Mouse (Mus musculus): ENCODE results near the gene Arntl. TPM values are rescaled to one million over a fixed set of nuclear protein-coding genes. Genes with fewer than 3 reads are reported as not detected.

Arntl gene
- polyA plus RNA-seq, 1 experiment, result 12.6 TPM

DNA sequence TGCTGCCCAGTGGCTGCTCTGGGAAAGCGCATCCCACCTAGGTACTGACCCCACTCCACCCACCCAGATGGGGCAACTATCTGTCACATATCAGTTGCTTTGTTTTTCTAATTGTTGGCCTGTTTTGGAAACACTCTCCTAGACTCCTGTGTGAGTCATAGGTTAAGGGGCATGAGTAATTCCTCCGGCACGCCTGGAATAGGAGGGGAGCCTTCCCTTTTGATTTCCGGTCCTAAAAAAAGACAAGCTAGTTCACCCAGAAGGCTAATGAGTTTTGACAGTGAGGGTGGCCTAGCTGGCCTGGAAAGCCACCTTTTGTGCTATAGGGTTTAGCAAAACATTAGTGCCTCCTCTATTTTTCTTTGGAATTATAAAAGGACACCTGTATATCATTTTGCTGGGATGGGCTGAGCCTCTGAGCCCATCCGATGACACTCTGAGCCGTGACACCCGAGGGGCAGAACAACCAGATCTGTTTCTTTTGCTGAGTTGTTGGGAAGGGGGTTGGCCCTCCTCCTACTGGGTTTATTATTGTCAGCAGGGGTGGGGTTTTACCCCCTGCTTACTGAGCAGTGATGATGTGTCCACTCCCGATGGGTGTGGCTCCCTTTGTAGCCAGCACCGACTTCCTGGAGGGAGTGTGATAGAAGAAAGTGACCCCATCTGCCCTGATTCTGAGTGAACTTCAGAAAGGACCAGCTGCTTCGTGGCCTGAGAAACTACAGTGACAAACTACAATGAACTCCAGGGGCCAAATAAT is 21.0 kb upstream of the Arntl start:
- peak overlapping the region; percentile 97 for H3K27ac ChIP-seq (ENCODE audit: insufficient read depth, low read depth, low read length)
- H3K4me1 ChIP-seq (ENCODE audit: control insufficient read depth, insufficient read depth, low read length), result peaks cover 61% of the 10 kb centered on the region
- TF ChIP-seq POLR2A (IDR thresholded peaks at IDR 0.05; ENCODE audit: borderline replicate concordance, low read depth, low read length) (no peak), CTCF (IDR thresholded peaks at IDR 0.05; ENCODE audit: low read depth, low read length) (no peak)
- H3K4me3 ChIP-seq (ENCODE audit: insufficient read depth, low read length), result no peak overlapping the region; the same call in 1 of the 2 replicates

DNA sequence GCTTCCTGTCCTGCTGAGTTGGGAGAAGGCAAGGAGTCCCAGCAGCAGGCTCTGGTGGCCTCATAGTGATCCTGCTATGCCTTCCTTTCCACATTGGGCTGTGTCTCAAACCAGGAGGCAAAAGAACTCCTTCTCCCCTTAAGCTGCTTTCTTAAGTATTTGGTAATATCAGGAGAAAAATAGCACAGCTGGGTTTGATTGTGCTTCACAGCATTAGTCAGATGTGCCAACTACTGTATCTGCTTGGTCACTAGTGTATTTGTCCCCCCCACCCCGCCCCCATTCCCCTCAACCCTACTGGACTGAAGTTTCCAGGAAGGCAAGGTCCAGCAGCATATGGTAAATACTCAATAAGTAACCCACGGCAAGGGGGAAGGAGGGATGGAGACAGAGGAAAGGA is 19.2 kb upstream of the Arntl start:
- no peak for TF ChIP-seq POLR2A (IDR thresholded peaks at IDR 0.05; ENCODE audit: borderline replicate concordance, low read depth, low read length)
- peaks cover 60% of the 10 kb centered on the region for H3K4me1 ChIP-seq (ENCODE audit: control insufficient read depth, insufficient read depth, low read length)
- H3K4me3 ChIP-seq (ENCODE audit: insufficient read depth, low read length), result no peak overlapping the region
- H3K27ac ChIP-seq (ENCODE audit: insufficient read depth, low read depth, low read length), result peak overlapping the region; percentile 42

DNA sequence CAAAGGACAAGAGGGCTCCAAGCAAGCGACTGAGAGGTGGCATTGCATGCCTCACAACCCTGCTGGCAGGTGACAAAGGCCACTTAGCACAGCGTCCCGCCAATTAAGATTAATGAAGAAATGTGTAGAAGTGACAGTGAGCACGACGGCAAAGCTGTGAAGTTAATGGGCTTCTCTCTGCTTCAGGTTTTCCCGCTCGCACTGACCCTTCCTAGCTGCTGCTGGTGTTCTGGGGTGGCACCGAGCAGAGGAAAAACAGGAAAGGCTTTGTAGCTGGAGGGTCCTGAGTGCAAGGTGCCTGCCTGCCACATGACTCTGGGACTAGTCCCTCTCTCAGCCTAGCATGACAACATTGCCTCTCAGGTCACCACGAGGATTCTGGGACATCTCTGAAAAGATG is 18.7 kb upstream of the Arntl start:
- no peak overlapping the region for H3K4me3 ChIP-seq (ENCODE audit: insufficient read depth, low read length)
- TF ChIP-seq POLR2A (IDR thresholded peaks at IDR 0.05; ENCODE audit: borderline replicate concordance, low read depth, low read length), result no peak
- TF ChIP-seq CTCF (IDR thresholded peaks at IDR 0.05; ENCODE audit: low read depth, low read length), result no peak
- H3K4me1 ChIP-seq (ENCODE audit: control insufficient read depth, insufficient read depth, low read length), result peaks cover 59% of the 10 kb centered on the region
- H3K27ac ChIP-seq (ENCODE audit: insufficient read depth, low read depth, low read length), result no peak overlapping the region

DNA sequence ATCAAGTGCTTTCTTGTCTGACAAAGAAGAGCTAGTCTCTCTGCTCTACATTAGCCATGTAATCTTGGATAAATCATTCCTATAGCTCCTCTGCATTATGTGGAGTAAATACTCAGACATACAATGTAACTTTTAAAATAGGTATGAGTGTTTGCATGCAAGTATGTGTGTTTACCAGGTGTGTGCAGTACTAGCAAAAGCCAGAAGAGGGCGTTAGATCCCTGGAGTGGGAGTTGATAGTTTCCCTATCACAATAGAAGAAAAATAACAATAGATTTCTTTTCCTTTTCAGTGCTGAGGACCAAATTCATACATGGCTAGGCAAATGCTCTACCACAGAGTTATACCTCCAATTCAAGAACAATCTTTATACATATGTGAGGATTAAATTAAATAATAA is 15.5 kb upstream of the Arntl start:
- peaks cover 55% of the 10 kb centered on the region for H3K4me1 ChIP-seq (ENCODE audit: control insufficient read depth, insufficient read depth, low read length)
- H3K4me3 ChIP-seq (ENCODE audit: insufficient read depth, low read length), result no peak overlapping the region
- no peak overlapping the region for H3K27ac ChIP-seq (ENCODE audit: insufficient read depth, low read depth, low read length)
- no peak for TF ChIP-seq CTCF (IDR thresholded peaks at IDR 0.05; ENCODE audit: low read depth, low read length)

DNA sequence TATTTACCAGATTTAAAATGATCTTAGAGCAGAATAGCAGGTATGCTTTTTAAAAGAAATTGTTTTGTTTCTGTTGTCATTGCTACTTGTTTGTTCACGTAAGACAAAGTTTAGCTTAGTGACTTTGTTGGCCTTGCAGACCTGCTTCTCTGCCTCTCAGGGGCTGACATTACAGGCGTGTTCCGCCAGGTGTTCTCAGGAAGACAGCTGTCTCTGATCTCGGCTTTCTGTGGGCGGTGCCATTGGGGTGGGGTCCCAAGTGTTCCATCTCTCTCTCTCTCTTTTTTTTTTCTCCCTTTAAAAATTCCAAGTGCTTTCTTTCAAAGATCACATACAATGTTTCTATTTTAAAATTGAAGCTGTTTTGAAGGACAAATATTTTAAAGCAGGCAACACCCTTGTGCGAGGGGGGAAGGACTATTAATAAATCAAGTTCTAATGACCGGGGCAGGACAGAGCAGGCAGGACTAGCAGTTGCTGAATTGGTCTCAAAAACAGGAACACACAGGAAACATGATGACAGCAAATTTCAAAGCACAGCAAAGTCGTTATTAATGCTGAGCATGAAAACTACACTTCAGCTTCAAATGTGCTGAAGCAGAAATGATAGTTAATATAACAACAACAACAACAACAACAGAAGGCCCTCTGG is 14.4 kb upstream of the Arntl start:
- no peak overlapping the region; the same call in 1 of the 2 replicates for H3K4me3 ChIP-seq (ENCODE audit: insufficient read depth, low read length)
- H3K4me1 ChIP-seq (ENCODE audit: control insufficient read depth, insufficient read depth, low read length), result peaks cover 51% of the 10 kb centered on the region
- H3K27ac ChIP-seq (ENCODE audit: insufficient read depth, low read depth, low read length), result peak overlapping the region; percentile 90
- no peak for TF ChIP-seq POLR2A (IDR thresholded peaks at IDR 0.05; ENCODE audit: borderline replicate concordance, low read depth, low read length)
- no peak for TF ChIP-seq CTCF (IDR thresholded peaks at IDR 0.05; ENCODE audit: low read depth, low read length)

DNA sequence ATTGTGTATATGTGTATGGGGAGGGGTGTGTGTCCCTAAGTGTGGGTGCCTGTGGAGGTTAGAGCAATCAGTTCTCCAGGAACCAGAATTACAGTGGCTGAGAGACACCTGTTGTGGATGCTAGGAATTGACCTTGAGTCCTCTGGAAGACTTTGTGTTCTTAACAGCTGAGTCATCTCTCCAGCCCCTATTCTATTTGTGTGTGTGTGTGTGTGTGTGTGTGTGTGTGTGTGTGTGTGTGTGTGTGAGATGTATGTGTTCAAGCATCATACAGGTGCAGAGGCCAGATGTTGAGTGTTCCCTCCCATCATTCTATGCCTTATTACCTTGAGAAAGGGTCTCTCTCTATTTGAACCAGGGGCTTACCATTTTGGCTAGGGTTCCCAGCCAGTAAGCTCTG is 13.4 kb upstream of the Arntl start:
- H3K4me1 ChIP-seq (ENCODE audit: control insufficient read depth, insufficient read depth, low read length), result peaks cover 46% of the 10 kb centered on the region

DNA sequence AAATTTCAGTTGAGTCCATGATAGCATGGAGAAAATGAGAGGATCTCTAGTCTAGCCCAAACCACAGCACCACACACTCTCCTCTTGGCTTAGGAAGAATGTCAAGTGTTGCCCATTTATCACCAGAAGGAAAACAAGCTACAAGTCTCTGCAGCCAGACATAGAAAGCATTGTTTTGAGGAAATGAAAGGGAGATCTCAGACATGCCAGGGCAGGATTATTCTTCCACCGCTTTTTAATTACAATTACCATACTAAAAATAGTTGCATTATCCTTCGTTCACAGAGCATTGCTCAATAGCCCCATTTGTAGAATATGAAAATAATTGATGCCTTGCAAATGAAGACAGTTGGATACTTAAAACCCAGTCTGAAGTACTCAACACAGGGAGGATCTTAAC is 12.0 kb upstream of the Arntl start:
- Histone ChIP-seq H3K4me1 (ENCODE audit: control insufficient read depth, insufficient read depth, low read length) (peaks cover 46% of the 10 kb centered on the region), H3K27ac (ENCODE audit: insufficient read depth, low read depth, low read length) (peak overlapping the region; percentile 70), H3K4me3 (ENCODE audit: insufficient read depth, low read length) (no peak overlapping the region)
- no peak for TF ChIP-seq CTCF (IDR thresholded peaks at IDR 0.05; ENCODE audit: low read depth, low read length)
- TF ChIP-seq POLR2A (IDR thresholded peaks at IDR 0.05; ENCODE audit: borderline replicate concordance, low read depth, low read length), result no peak

More for the DNA sequence above, 13.4 kb upstream of the Arntl start:
- Histone ChIP-seq H3K4me3 (ENCODE audit: insufficient read depth, low read length) (no peak overlapping the region), H3K27ac (ENCODE audit: insufficient read depth, low read depth, low read length) (0 out of 2 replicates have a peak overlapping the region, but pooled peaks have one; percentile 28)
- TF ChIP-seq CTCF (IDR thresholded peaks at IDR 0.05; ENCODE audit: low read depth, low read length) (no peak), POLR2A (IDR thresholded peaks at IDR 0.05; ENCODE audit: borderline replicate concordance, low read depth, low read length) (no peak)

DNA sequence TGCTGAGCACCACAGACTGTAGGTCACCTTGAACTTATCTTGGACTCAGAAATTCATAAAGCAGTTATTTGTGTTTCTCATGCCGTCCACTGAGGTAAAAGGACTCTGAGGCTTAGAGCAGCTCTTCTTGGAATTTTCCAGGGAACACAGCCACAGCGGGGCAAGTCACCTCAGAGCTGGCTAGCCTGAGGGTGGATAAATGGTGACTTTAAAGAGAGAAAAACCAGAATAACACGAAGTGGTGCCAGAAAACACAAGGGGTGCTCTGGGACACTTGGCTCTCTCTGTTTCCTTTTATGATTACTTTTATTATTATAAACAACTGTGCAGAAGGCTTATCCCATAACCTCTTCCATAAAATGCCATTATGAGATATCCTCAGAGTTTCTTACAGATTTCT is 11.1 kb upstream of the Arntl start:
- H3K4me3 ChIP-seq (ENCODE audit: insufficient read depth, low read length), result no peak overlapping the region
- peaks cover 46% of the 10 kb centered on the region for H3K4me1 ChIP-seq (ENCODE audit: control insufficient read depth, insufficient read depth, low read length)
- no peak for TF ChIP-seq POLR2A (IDR thresholded peaks at IDR 0.05; ENCODE audit: borderline replicate concordance, low read depth, low read length)
- no peak for TF ChIP-seq CTCF (IDR thresholded peaks at IDR 0.05; ENCODE audit: low read depth, low read length)
- peak overlapping the region; percentile 55; the same call in 1 of the 2 replicates for H3K27ac ChIP-seq (ENCODE audit: insufficient read depth, low read depth, low read length)

DNA sequence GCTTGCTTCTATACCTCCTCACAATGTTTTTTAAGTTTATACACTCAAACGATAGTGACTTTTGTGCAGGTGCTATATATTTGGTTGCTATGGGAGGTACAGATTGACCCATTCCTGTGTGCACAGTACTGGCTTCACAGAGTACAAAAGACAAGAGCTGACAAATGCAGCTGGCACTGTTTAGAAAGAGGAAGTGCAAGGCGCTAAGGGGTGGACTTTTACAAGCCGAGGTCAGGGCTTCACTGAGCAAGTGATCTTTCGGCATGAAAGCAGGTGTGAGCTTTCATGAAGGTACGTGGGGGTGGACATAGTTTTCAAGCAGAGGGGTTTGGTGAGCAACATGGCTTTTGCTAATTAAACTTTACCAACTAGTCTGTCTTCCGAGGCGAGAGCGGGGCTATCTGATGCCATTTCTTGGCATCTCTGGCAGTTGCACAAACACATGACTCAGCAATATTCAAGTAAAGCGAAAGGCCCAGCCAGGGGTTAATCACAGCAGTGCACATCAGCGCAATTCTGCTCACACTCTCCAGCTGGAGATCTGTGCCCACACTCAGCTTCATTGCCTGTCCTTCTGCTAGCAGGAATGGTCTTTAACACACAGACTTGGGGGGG is 10.0 kb upstream of the Arntl start:
- Histone ChIP-seq H3K27ac (ENCODE audit: insufficient read depth, low read depth, low read length) (peak overlapping the region; percentile 85), H3K4me1 (ENCODE audit: control insufficient read depth, insufficient read depth, low read length) (peaks cover 46% of the 10 kb centered on the region), H3K4me3 (ENCODE audit: insufficient read depth, low read length) (peak overlapping the region; percentile 49)
- TF ChIP-seq CTCF (IDR thresholded peaks at IDR 0.05; ENCODE audit: low read depth, low read length) (no peak), POLR2A (IDR thresholded peaks at IDR 0.05; ENCODE audit: borderline replicate concordance, low read depth, low read length) (no peak)

DNA sequence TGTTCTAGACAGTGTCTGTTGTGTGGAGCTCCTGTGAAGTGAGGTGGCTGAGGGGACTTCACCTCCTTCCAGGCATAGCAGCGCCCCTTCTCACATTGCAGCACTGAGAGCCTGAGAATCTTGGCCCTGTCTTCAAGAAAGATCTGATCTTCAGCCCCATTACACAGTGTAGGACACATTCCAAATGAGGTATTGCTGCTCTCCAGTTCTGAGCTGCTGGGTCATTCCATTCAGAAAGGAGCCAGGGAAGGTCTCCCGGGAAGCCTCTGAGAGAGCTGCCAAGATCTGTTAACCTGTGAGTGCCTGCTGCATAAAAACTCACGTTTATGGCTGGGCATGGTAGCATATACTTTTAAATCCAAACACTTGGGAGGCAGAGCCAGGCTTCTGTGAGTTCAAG is 5.7 kb upstream of the Arntl start:
- no peak overlapping the region for H3K4me3 ChIP-seq (ENCODE audit: insufficient read depth, low read length)
- peaks cover 20% of the 10 kb centered on the region for H3K4me1 ChIP-seq (ENCODE audit: control insufficient read depth, insufficient read depth, low read length)
- H3K27ac ChIP-seq (ENCODE audit: insufficient read depth, low read depth, low read length), result no peak overlapping the region
- TF ChIP-seq POLR2A (IDR thresholded peaks at IDR 0.05; ENCODE audit: borderline replicate concordance, low read depth, low read length) (no peak), CTCF (IDR thresholded peaks at IDR 0.05; ENCODE audit: low read depth, low read length) (no peak)
